Mouse (Mus musculus) lung, embryonic 14.5 days (tissue): ENCODE data around the gene Rpp14. TPM values are rescaled to one million over a fixed set of nuclear protein-coding genes. Genes with fewer than 3 reads are reported as not detected.

Source experiments
- ATAC-seq: fragments of 200-750 bp; cut with Nextera tagmentation; 2 replicates; pipeline ENCODE4 v1.8.0; 2017; ENCODE audit warnings: mild to moderate bottlenecking, moderate TSS enrichment, moderate library complexity; ENCODE audit not compliant: insufficient read depth
- DNase-seq: peaks from one replicate; pipeline ENCODE4 v3.0.0-alpha.2; 2015
- H3K27ac ChIP-seq: fragments of 300-500 bp; sonication (generic); 2 replicates; pipeline ENCODE4 v1.5.1; 2014; ENCODE audit warnings: low read depth, mild to moderate bottlenecking, moderate library complexity
- H3K27me3 ChIP-seq: fragments of 300-500 bp; sonication (generic); 2 replicates; pipeline ENCODE4 v1.6.1; 2014; ENCODE audit warnings: low read length, control low read depth; ENCODE audit not compliant: insufficient read depth
- H3K36me3 ChIP-seq: fragments of 300-500 bp; sonication (generic); 2 replicates; pipeline ENCODE4 v1.6.1; 2014; ENCODE audit warnings: control low read depth; ENCODE audit not compliant: insufficient read depth
- H3K4me1 ChIP-seq: fragments of 300-500 bp; sonication (generic); 2 replicates; pipeline ENCODE4 v1.6.1; 2014; ENCODE audit warnings: antibody characterized with exemption, control low read depth; ENCODE audit not compliant: insufficient read depth
- H3K4me2 ChIP-seq: fragments of 300-500 bp; sonication (generic); 2 replicates; pipeline ENCODE4 v1.6.1; 2014; ENCODE audit warnings: mild to moderate bottlenecking
- H3K4me3 ChIP-seq: fragments of 300-500 bp; sonication (generic); 2 replicates; pipeline ENCODE4 v1.5.1; 2014; ENCODE audit warnings: low read depth, low read length
- H3K9ac ChIP-seq: fragments of 300-500 bp; sonication (generic); 2 replicates; pipeline ENCODE4 v1.6.1; 2014
- H3K9me3 ChIP-seq: fragments of 300-500 bp; sonication (generic); 2 replicates; pipeline ENCODE4 v1.6.1; 2016; ENCODE audit warnings: low read depth, low read length, control low read depth
- CTCF ChIP-seq: IDR thresholded peaks from 2 replicates; pipeline ENCODE4 v1.5.1; 2016; ENCODE audit warnings: antibody characterized with exemption, low read depth
- whole genome bisulfite sequencing: fragments of 180-500 bp; shearing (Covaris S2); extraction: QIAGEN DNeasy Blood & Tissue Kit; methylation state at CpG from one replicate; pipeline ENCODE4 v1.1.7; 2014; 5-methylcytosine and 5-hydroxymethylcytosine counted together
- polyA plus RNA-seq: library from polyadenylated mRNA; unstranded; fragments of >200 nt; fragmentation: Nextera tagmentation; extraction: Ambion mirVana; gene quantifications from 2 replicates; pipeline ENCODE4 v1.2.1, GENCODE M21; 2014

Gene Rpp14
- 51.4 and 60.1 TPM in 2 replicates for polyA plus RNA-seq

GRCm38 (mm10) chr14:8080165-8080679 lies at the start of gene Rpp14:
Gene Rpp14 (plus strand): TSS chr14:8080367.
- DNase-seq, result peak; percentile 99
- peak; percentile 97 for ATAC-seq
- TF ChIP-seq CTCF, result peak; percentile 98

GRCm38 (mm10) chr14:8030535-8030934 lies 49.6 kb upstream of the Rpp14 start:
- no peak for TF ChIP-seq CTCF
- no peak overlapping the region for H3K27ac ChIP-seq

More at GRCm38 (mm10) chr14:8080165-8080679, at the start of gene Rpp14:
- H3K27ac ChIP-seq, result peak within 1 kb of the TSS; percentile 97
- no peaks in the 10 kb centered on the region for H3K27me3 ChIP-seq
- H3K4me2 ChIP-seq, result peak within 1 kb of the TSS; percentile 74
- H3K9ac ChIP-seq, result peak within 1 kb of the TSS; percentile 70
- H3K4me1 ChIP-seq, result no peaks in the 10 kb centered on the region
- peak within 1 kb of the TSS; percentile 61 for H3K4me3 ChIP-seq
- WGBS, result under 1% methylated on average over 47 of the region's 47 CpGs
- H3K36me3 ChIP-seq, result peaks cover 22% of the 10 kb centered on the region
- no peaks in the 10 kb centered on the region for H3K9me3 ChIP-seq

GRCm38 (mm10) chr14:8032087-8032944 lies 47.9 kb upstream of the Rpp14 start:
- H3K36me3 ChIP-seq, result no peaks in the 10 kb centered on the region
- TF ChIP-seq CTCF, result no peak
- WGBS, result 67% methylated on average over 13 of the region's 13 CpGs
- no peak for ATAC-seq
- no peaks in the 10 kb centered on the region for H3K9me3 ChIP-seq
- no peak overlapping the region for H3K4me3 ChIP-seq
- no peak overlapping the region for H3K9ac ChIP-seq
- DNase-seq, result no peak
- H3K4me1 ChIP-seq, result no peaks in the 10 kb centered on the region
- no peaks in the 10 kb centered on the region for H3K27me3 ChIP-seq
- no peak overlapping the region for H3K27ac ChIP-seq
- H3K4me2 ChIP-seq, result no peak overlapping the region

More at GRCm38 (mm10) chr14:8030535-8030934, 49.6 kb upstream of the Rpp14 start:
- ATAC-seq (no peak), DNase-seq (no peak)
- H3K36me3 ChIP-seq, result no peaks in the 10 kb centered on the region
- no peaks in the 10 kb centered on the region for H3K27me3 ChIP-seq
- no peak overlapping the region for H3K4me2 ChIP-seq
- no peaks in the 10 kb centered on the region for H3K4me1 ChIP-seq
- H3K4me3 ChIP-seq, result no peak overlapping the region
- H3K9me3 ChIP-seq, result no peaks in the 10 kb centered on the region
- no peak overlapping the region for H3K9ac ChIP-seq
- 56% methylated on average over 4 of the region's 4 CpGs for WGBS

GRCm38 (mm10) chr14:8034561-8034960 lies 45.6 kb upstream of the Rpp14 start:
- Histone ChIP-seq H3K4me2 (no peak overlapping the region), H3K27ac (no peak overlapping the region), H3K27me3 (no peaks in the 10 kb centered on the region), H3K9ac (no peak overlapping the region), H3K9me3 (no peaks in the 10 kb centered on the region), H3K4me1 (no peaks in the 10 kb centered on the region), H3K36me3 (no peaks in the 10 kb centered on the region), H3K4me3 (no peak overlapping the region)
- ATAC-seq, result no peak
- no peak for DNase-seq
- TF ChIP-seq CTCF, result no peak
- WGBS, result 44% methylated on average over 5 of the region's 5 CpGs

GRCm38 (mm10) chr14:8035951-8036350 lies 44.2 kb upstream of the Rpp14 start:
- TF ChIP-seq CTCF, result no peak
- ATAC-seq (no peak), DNase-seq (no peak)
- H3K9me3 ChIP-seq, result no peaks in the 10 kb centered on the region
- H3K4me2 ChIP-seq, result no peak overlapping the region
- H3K27ac ChIP-seq, result no peak overlapping the region
- no peak overlapping the region for H3K9ac ChIP-seq
- H3K4me3 ChIP-seq, result no peak overlapping the region
- H3K4me1 ChIP-seq, result no peaks in the 10 kb centered on the region
- WGBS, result 69% methylated on average over 6 of the region's 6 CpGs
- no peaks in the 10 kb centered on the region for H3K36me3 ChIP-seq
- no peaks in the 10 kb centered on the region for H3K27me3 ChIP-seq

GRCm38 (mm10) chr14:8036406-8036805 lies 43.8 kb upstream of the Rpp14 start:
- Histone ChIP-seq H3K36me3 (no peaks in the 10 kb centered on the region), H3K27ac (no peak overlapping the region), H3K9me3 (no peaks in the 10 kb centered on the region), H3K4me1 (no peaks in the 10 kb centered on the region), H3K27me3 (no peaks in the 10 kb centered on the region), H3K4me3 (no peak overlapping the region), H3K9ac (no peak overlapping the region), H3K4me2 (no peak overlapping the region)
- ATAC-seq (no peak), DNase-seq (no peak)
- WGBS, result 74% methylated on average over 5 of the region's 5 CpGs
- no peak for TF ChIP-seq CTCF

- no peak for DNase-seq
- Histone ChIP-seq H3K27ac (no peak overlapping the region), H3K9me3 (no peaks in the 10 kb centered on the region), H3K4me2 (no peak overlapping the region), H3K4me3 (no peak overlapping the region), H3K27me3 (no peaks in the 10 kb centered on the region), H3K4me1 (no peaks in the 10 kb centered on the region), H3K36me3 (no peaks in the 10 kb centered on the region), H3K9ac (no peak overlapping the region)
- no peak for TF ChIP-seq CTCF
- no peak for ATAC-seq
- 64% methylated on average over 5 of the region's 5 CpGs for WGBS
Measured at GRCm38 (mm10) chr14:8038150-8038549, 42.0 kb upstream of the Rpp14 start.
